Mouse (Mus musculus) heart, embryonic 16.5 days (tissue): ENCODE data around the gene Tmem80. TPM values are rescaled to one million over a fixed set of nuclear protein-coding genes. Genes with fewer than 3 reads are reported as not detected.

Source experiments
- ATAC-seq: fragments of 200-750 bp; cut with Nextera tagmentation; replicated peaks from 2 replicates; pipeline ENCODE4 v1.8.0; 2017; ENCODE audit warnings: moderate number of reproducible peaks; ENCODE audit not compliant: insufficient read depth, low FRiP score; ENCODE audit errors: extremely low read depth
- H3K27ac ChIP-seq: fragments of 300-500 bp; sonication (generic); 2 replicates; pipeline ENCODE4 v1.5.1; 2014; ENCODE audit warnings: mild to moderate bottlenecking, low read length, control low read depth, moderate library complexity
- H3K27me3 ChIP-seq: fragments of 300-500 bp; sonication (generic); 2 replicates; pipeline ENCODE4 v1.6.1; 2014; ENCODE audit warnings: low read length, mixed read lengths; ENCODE audit not compliant: control insufficient read depth, insufficient read depth
- H3K36me3 ChIP-seq: fragments of 300-500 bp; sonication (generic); 2 replicates; pipeline ENCODE4 v1.6.1; 2014; ENCODE audit not compliant: control insufficient read depth, insufficient read depth
- H3K4me1 ChIP-seq: fragments of 300-500 bp; sonication (generic); 2 replicates; pipeline ENCODE4 v1.6.1; 2014; ENCODE audit warnings: low read length, mixed read lengths; ENCODE audit not compliant: control insufficient read depth, insufficient read depth
- H3K4me2 ChIP-seq: fragments of 300-500 bp; sonication (generic); 2 replicates; pipeline ENCODE4 v1.6.1; 2014; ENCODE audit warnings: low read depth, mild to moderate bottlenecking, control low read depth, low read length
- H3K4me3 ChIP-seq: fragments of 300-500 bp; sonication (generic); 2 replicates; pipeline ENCODE4 v1.5.1; 2014; ENCODE audit warnings: mild to moderate bottlenecking, control low read depth, low read length
- H3K9ac ChIP-seq: fragments of 300-500 bp; sonication (generic); 2 replicates; pipeline ENCODE4 v1.6.1; 2014; ENCODE audit warnings: low read length, control low read depth
- H3K9me3 ChIP-seq: fragments of 300-500 bp; sonication (generic); replicated peaks from 2 replicates; pipeline ENCODE4 v1.6.1; 2016; ENCODE audit warnings: low read length; ENCODE audit not compliant: control insufficient read depth
- WGBS: fragments of 180-500 bp; shearing (Covaris S2); extraction: QIAGEN DNeasy Blood & Tissue Kit; methylation state at CpG from one replicate; pipeline ENCODE4 v1.1.7; 2014; 5-methylcytosine and 5-hydroxymethylcytosine counted together
- polyA plus RNA-seq: library from polyadenylated mRNA; unstranded; fragments of >200 nt; fragmentation: Nextera tagmentation; extraction: Ambion mirVana; gene quantifications from 2 replicates; pipeline ENCODE4 v1.2.1, GENCODE M21; 2015

Tmem80 gene
- polyA plus RNA-seq, 1 experiment from 2014 or later = 32.5 TPM

GRCm38 (mm10) chr7:141363752-141364125 is 36.2 kb downstream of the Tmem80 start:
- Histone ChIP-seq H3K9ac (no peak overlapping the region), H3K27me3 (peaks cover 4% of the 10 kb centered on the region; the same call in 1 of the 2 replicates), H3K9me3 (no peaks in the 10 kb centered on the region; the same call in 1 of the 2 replicates), H3K36me3 (no peaks in the 10 kb centered on the region), H3K27ac (no peak overlapping the region), H3K4me2 (no peak overlapping the region), H3K4me1 (no peaks in the 10 kb centered on the region), H3K4me3 (no peak overlapping the region)
- no peak for ATAC-seq
- 60% methylated on average over 2 of the region's 2 CpGs for WGBS

GRCm38 (mm10) chr7:141364349-141365048 is 37.0 kb downstream of the Tmem80 start:
- Histone ChIP-seq H3K36me3 (no peaks in the 10 kb centered on the region), H3K9ac (no peak overlapping the region), H3K27ac (no peak overlapping the region), H3K4me2 (no peak overlapping the region), H3K9me3 (no peaks in the 10 kb centered on the region; the same call in 1 of the 2 replicates), H3K4me1 (no peaks in the 10 kb centered on the region), H3K4me3 (no peak overlapping the region), H3K27me3 (peaks cover 4% of the 10 kb centered on the region; the same call in 1 of the 2 replicates)
- ATAC-seq = no peak
- 63% methylated on average over 5 of the region's 5 CpGs for WGBS

GRCm38 (mm10) chr7:141365049-141365445 is 37.5 kb downstream of the Tmem80 start:
- Histone ChIP-seq H3K4me3 (no peak overlapping the region), H3K27me3 (peaks cover 4% of the 10 kb centered on the region; the same call in 1 of the 2 replicates), H3K9ac (no peak overlapping the region), H3K27ac (no peak overlapping the region), H3K9me3 (no peaks in the 10 kb centered on the region; the same call in 1 of the 2 replicates), H3K4me1 (no peaks in the 10 kb centered on the region), H3K4me2 (no peak overlapping the region), H3K36me3 (no peaks in the 10 kb centered on the region)
- WGBS = 60% methylated on average over 3 of the region's 3 CpGs
- no peak for ATAC-seq

- Histone ChIP-seq H3K4me3 (no peak overlapping the region), H3K9ac (no peak overlapping the region), H3K27ac (no peak overlapping the region), H3K27me3 (no peaks in the 10 kb centered on the region), H3K36me3 (no peaks in the 10 kb centered on the region), H3K9me3 (no peaks in the 10 kb centered on the region; the same call in 1 of the 2 replicates), H3K4me2 (no peak overlapping the region), H3K4me1 (no peaks in the 10 kb centered on the region)
- WGBS = 79% methylated on average over 4 of the region's 4 CpGs
- ATAC-seq = no peak
These were observed 39.8 kb downstream of the Tmem80 start for GRCm38 (mm10) chr7:141367358-141367757.

- H3K9me3 ChIP-seq = no peaks in the 10 kb centered on the region; the same call in 1 of the 2 replicates
- no peaks in the 10 kb centered on the region for H3K4me1 ChIP-seq
- H3K9ac ChIP-seq = no peak overlapping the region
- ATAC-seq = no peak
- whole genome bisulfite sequencing = 65% methylated on average over 5 of the region's 5 CpGs
- no peak overlapping the region for H3K4me2 ChIP-seq
- H3K27me3 ChIP-seq = no peaks in the 10 kb centered on the region
- no peak overlapping the region for H3K27ac ChIP-seq
- H3K4me3 ChIP-seq = no peak overlapping the region
- H3K36me3 ChIP-seq = no peaks in the 10 kb centered on the region
These were observed 42.4 kb downstream of the Tmem80 start for GRCm38 (mm10) chr7:141369918-141370317.

- Histone ChIP-seq H3K9me3 (no peaks in the 10 kb centered on the region; the same call in 1 of the 2 replicates), H3K36me3 (no peaks in the 10 kb centered on the region), H3K9ac (no peak overlapping the region), H3K4me2 (no peak overlapping the region), H3K4me1 (no peaks in the 10 kb centered on the region), H3K27ac (no peak overlapping the region), H3K27me3 (no peaks in the 10 kb centered on the region), H3K4me3 (no peak overlapping the region)
- no peak for ATAC-seq
- 48% methylated on average over 6 of the region's 6 CpGs for WGBS
These were observed 44.5 kb downstream of the Tmem80 start for GRCm38 (mm10) chr7:141371942-141372595.

GRCm38 (mm10) chr7:141373611-141374010 is 46.1 kb downstream of the Tmem80 start:
- Histone ChIP-seq H3K9ac (no peak overlapping the region), H3K4me2 (no peak overlapping the region), H3K36me3 (no peaks in the 10 kb centered on the region), H3K27ac (no peak overlapping the region), H3K9me3 (no peaks in the 10 kb centered on the region), H3K4me3 (no peak overlapping the region), H3K27me3 (no peaks in the 10 kb centered on the region), H3K4me1 (no peaks in the 10 kb centered on the region)
- 74% methylated on average over 6 of the region's 6 CpGs for WGBS
- no peak for ATAC-seq

- H3K9ac ChIP-seq = no peak overlapping the region
- H3K4me1 ChIP-seq = no peaks in the 10 kb centered on the region
- no peak overlapping the region for H3K4me3 ChIP-seq
- ATAC-seq = no peak
- H3K27ac ChIP-seq = no peak overlapping the region
- H3K36me3 ChIP-seq = no peaks in the 10 kb centered on the region
- no peak overlapping the region for H3K4me2 ChIP-seq
- no peaks in the 10 kb centered on the region for H3K27me3 ChIP-seq
- H3K9me3 ChIP-seq = no peaks in the 10 kb centered on the region
These were observed 46.9 kb downstream of the Tmem80 start for GRCm38 (mm10) chr7:141374399-141374798.

GRCm38 (mm10) chr7:141379584-141379983 is 52.0 kb downstream of the Tmem80 start:
- H3K27ac ChIP-seq = no peak overlapping the region
- 58% methylated on average over 4 of the region's 4 CpGs for whole genome bisulfite sequencing
- no peak overlapping the region for H3K4me3 ChIP-seq
- no peaks in the 10 kb centered on the region for H3K27me3 ChIP-seq
- no peak overlapping the region for H3K4me2 ChIP-seq
- no peak for ATAC-seq
- H3K36me3 ChIP-seq = no peaks in the 10 kb centered on the region
- H3K4me1 ChIP-seq = no peaks in the 10 kb centered on the region
- H3K9ac ChIP-seq = no peak overlapping the region
- H3K9me3 ChIP-seq = no peaks in the 10 kb centered on the region
